Mouse (Mus musculus): Measurements from ENCODE around the gene Pck1.

Pck1 gene

GRCm38 (mm10) chr2:173173521-173174511 lies 21.0 kb downstream of the Pck1 start:
- DNase-seq: peak; percentile 17 to 36

- DNase-seq: no peak
Observed at GRCm38 (mm10) chr2:173174569-173174968, 21.7 kb downstream of the Pck1 start.

- no peak for DNase-seq
Observed at GRCm38 (mm10) chr2:173175703-173176102, 22.9 kb downstream of the Pck1 start.

GRCm38 (mm10) chr2:173177481-173177880 lies 24.6 kb downstream of the Pck1 start:
- no peak for DNase-seq

GRCm38 (mm10) chr2:173177951-173178350 lies 25.1 kb downstream of the Pck1 start:
- no peak for DNase-seq

GRCm38 (mm10) chr2:173179046-173179445 lies 26.2 kb downstream of the Pck1 start:
- peak in 1 of 2 experiments; percentile 1 for DNase-seq

- no peak for DNase-seq
Observed at GRCm38 (mm10) chr2:173180026-173180425, 27.2 kb downstream of the Pck1 start.

- peak in 1 of 2 experiments; percentile 0 for DNase-seq
Observed at GRCm38 (mm10) chr2:173180721-173181388, 28.0 kb downstream of the Pck1 start.

- DNase-seq: no peak
Observed at GRCm38 (mm10) chr2:173181486-173181885, 28.6 kb downstream of the Pck1 start.

GRCm38 (mm10) chr2:173181901-173182300 lies 29.1 kb downstream of the Pck1 start:
- DNase-seq: no peak

GRCm38 (mm10) chr2:173182796-173183195 lies 29.9 kb downstream of the Pck1 start:
- no peak for DNase-seq

GRCm38 (mm10) chr2:173183311-173183710 lies 30.5 kb downstream of the Pck1 start:
- no peak for DNase-seq

- peak; percentile 58 to 77 for DNase-seq
Observed at GRCm38 (mm10) chr2:173183836-173184460, 31.1 kb downstream of the Pck1 start.

- DNase-seq: peak in 1 of 2 experiments; percentile 4
Observed at GRCm38 (mm10) chr2:173184475-173185080, 31.7 kb downstream of the Pck1 start.

- DNase-seq: no peak
Observed at GRCm38 (mm10) chr2:173185282-173185681, 32.4 kb downstream of the Pck1 start.

GRCm38 (mm10) chr2:173186047-173186943 lies 33.4 kb downstream of the Pck1 start:
- peak; percentile 82 to 91 for DNase-seq

GRCm38 (mm10) chr2:173187182-173187855 lies 34.5 kb downstream of the Pck1 start:
- no peak for DNase-seq

GRCm38 (mm10) chr2:173194796-173195195 lies 41.9 kb downstream of the Pck1 start:
- DNase-seq: no peak

- no peak for DNase-seq
Observed at GRCm38 (mm10) chr2:173202924-173203689, 50.3 kb downstream of the Pck1 start.

GRCm38 (mm10) chr2:173203726-173204125 lies 50.9 kb downstream of the Pck1 start:
- no peak for DNase-seq

Measured in cerebellum, postnatal 25 days (tissue).